Mouse (Mus musculus) heart, postnatal 4 days (tissue): ENCODE data around the gene Rad54l2. TPM values are rescaled to one million over a fixed set of nuclear protein-coding genes. Genes with fewer than 3 reads are reported as not detected.

ENCODE experiments used
- DNase-seq: peaks from one replicate; pipeline ENCODE4 v3.0.0; 2021
- total RNA-seq, 2 experiments: library from RNA; stranded (reverse); gene quantifications; 2 replicates each; pipeline ENCODE4 v1.2.3; 2021

The Rad54l2 gene
- 10 to 100 TPM; 17.8 to 18.2 TPM for total RNA-seq

DNA sequence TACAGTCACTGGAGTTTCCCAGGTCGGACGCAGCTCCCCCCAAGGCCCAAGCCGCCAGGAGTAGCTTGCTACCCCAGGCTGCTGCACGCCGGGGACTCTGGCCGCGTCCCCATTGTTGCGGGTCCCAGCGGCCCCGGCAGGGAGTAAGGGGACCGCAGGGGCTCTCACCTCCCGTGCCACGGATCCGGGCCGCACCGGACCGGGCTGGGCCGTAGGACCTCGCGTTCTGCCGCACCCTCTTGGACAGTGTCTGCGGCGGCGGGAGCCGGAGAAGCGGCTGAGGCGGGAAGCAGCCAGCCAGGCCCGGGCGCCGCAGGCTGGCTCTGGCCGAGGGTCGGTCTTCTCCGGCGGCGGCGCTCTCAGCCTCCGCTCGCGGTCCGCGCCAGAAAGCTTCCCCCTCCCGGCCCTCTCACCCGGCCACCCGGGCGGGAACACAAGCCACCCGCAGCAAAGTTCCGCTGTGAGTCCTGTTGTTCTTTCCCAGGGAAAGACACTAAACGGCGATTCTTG is at the start of gene Rad54l2:
TSS of gene Rad54l2 (minus strand) at position 383 of the 510 bp plus-strand sequence.
- peak; percentile 92 for DNase-seq

DNA sequence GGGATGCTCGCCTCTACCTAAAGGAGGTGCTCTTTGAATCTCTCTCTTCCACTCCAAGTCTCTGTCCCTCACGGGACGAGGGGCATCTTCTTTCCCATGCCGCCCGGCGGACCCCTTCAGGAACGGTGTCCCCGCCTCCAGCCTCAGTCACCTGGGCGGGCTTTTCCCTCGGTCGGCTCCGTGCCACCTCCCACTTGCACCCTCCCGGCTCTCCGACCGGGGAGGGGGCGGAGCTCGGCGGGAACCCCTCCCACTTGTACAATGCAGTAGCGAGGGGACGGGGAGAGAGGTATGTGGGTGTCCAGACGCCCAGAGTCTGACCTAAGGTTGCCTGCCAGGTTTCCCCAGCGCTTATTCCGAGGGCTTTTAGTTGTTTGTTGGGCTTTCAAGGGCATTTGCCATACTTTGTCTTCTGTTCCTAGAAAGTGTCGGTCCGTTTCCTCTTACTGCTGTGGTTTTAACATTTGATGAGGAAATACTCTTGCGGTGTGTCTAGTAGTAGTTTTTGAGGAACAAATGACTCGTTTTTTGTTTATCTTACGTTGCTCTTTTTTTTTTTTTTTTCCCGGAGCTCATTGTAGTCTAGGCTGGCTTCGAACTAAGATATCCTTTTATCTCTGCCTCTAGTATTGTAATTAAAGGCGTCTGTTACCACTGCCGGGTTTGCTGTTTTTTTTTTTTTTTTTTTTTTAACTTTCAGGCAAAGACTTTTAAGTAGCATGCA is 33.5 kb upstream of the Rad54l2 start:
- DNase-seq, result peak; percentile 94

GRCm38 (mm10) chr9:106821618-106822380 is 32.8 kb upstream of the Rad54l2 start, which contains the start of gene Dcaf1:
TSS of gene Dcaf1 (plus strand) at chr9:106821874.
- DNase-seq, result peak; percentile 92

DNA sequence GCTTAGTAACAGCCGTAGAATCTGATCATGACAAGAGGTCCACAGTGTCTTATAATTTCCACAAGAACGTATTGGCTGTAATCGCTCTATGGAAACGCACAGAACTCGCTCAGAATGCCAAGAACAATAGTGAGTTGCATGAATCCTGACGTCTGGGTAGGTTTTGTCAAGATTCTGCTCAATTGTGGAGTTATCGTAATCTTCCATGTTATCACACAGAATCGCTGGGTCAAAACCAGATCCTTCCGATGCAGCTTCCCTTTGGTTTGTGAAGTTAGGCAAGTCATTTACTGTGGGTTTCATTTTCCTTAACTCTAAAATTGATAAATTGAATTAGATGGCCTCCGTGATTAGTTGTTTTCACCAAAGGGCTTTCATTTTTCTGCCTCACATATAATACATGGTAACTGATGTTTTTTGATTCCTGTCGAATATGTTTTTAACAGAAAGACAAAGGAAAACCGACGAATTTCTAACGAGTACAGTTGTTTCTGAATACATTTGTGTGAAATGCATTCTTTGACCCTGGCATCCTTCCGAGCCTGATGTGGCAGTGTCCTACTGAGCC is 32.1 kb upstream of the Rad54l2 start:
- DNase-seq, result no peak

- DNase-seq, result peak; percentile 40
These were observed 30.2 kb upstream of the Rad54l2 start for GRCm38 (mm10) chr9:106819201-106819600.

- DNase-seq, result no peak
These were observed 29.2 kb upstream of the Rad54l2 start for GRCm38 (mm10) chr9:106818191-106818590.

GRCm38 (mm10) chr9:106806503-106806902 is 17.5 kb upstream of the Rad54l2 start:
- no peak for DNase-seq

GRCm38 (mm10) chr9:106790831-106791230 is 1.8 kb upstream of the Rad54l2 start:
- DNase-seq, result no peak

- no peak for DNase-seq
These were observed 369 bp upstream of the Rad54l2 start for GRCm38 (mm10) chr9:106789363-106789762.

GRCm38 (mm10) chr9:106787979-106788811 is 799 bp downstream of the Rad54l2 start:
- DNase-seq, result no peak

DNA sequence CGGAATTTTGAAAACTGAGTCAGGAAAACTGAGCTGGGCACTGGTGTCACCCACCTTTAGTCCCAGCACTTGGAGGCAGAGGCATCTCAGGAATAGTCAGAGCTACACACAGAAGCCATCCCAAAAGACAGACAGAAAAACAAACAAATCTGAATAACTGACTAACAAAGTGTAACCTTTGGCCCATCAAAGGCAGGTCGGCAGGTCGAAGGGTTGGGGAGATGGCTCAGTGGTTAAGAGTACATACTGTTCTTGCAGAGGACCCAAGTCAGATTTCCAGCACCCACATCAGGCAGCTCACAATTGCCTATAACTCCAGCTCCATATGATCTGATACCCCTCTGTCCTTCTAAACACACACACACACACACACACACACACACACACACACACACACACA is 3.8 kb downstream of the Rad54l2 start:
- no peak for DNase-seq

- no peak for DNase-seq
These were observed 5.4 kb downstream of the Rad54l2 start for GRCm38 (mm10) chr9:106783554-106783953.

DNA sequence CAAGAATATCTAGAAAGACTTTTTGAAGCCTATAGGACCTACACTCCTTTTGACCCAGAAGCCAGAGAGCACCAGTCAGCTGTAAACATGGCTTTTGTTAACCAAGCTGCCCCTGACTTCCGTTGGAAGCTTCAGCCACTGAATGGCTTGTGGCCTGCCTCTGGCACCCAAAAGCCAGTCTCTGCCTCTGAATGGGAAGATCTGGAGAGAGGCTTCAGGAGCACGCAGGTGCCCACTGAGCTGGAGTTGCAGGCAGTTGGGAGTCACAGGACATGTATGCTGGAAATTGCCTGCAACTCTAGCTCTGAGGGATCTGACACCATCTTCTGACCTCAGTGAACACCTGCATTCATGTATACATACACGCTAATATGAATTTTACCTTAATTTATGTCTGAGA is 8.9 kb downstream of the Rad54l2 start:
- DNase-seq, result no peak

DNA sequence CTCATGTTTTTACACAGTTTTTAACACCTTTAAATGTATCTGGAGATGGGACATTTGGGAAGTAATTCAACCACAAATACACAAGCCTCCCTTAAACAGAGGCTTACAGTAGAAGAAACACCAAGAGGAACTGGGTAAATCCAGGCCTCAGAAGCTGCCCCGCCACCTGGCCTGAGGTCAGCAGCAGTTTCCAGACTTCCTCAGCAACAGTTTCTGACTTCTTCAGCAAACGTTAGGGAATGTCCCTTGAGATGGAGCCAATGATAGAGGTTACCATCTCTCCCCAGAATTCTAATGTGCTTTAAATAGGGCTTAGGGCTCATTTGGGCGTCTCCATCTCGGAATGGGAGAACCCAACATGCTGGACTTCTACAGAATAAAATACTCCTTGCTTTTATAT is 10.7 kb downstream of the Rad54l2 start:
- no peak for DNase-seq

DNA sequence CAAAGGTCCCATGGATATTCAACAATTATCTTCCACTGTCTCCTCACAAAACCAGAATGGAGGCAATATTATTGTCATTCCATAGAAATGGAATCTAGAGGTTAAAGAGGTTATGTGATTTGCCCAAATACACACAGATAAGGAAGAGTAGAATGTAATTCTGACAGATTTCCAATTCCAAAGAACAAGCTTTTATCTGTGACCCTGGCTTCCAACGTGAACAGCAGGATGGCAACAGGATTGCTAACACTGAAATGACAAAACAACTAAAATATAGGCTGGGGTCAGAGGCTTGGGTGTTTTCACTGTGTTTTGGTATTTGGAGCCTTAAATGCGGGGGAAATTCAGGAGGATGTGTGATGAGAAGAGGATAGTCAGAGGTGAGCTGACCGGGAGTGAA is 11.6 kb downstream of the Rad54l2 start:
- DNase-seq, result no peak

GRCm38 (mm10) chr9:106776116-106776515 is 12.9 kb downstream of the Rad54l2 start:
- no peak for DNase-seq

DNA sequence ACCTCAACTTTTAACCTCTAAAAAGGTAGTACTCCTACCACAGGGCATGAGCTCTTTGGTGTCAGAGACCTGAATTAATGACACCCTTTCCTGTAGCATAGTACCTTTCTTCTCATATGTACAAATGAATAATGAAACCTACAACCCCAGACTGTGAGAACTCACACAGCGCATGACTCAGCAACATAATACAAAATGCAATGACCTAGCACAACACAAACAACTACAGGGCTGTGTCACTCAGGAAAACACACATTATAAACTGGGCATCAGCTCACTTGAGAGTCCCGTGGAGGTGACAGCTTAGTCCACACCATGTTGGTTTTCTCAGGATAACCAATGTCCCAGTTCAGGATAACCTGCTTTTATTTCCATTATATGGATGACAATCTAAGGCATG is 17.2 kb downstream of the Rad54l2 start:
- DNase-seq, result no peak

DNA sequence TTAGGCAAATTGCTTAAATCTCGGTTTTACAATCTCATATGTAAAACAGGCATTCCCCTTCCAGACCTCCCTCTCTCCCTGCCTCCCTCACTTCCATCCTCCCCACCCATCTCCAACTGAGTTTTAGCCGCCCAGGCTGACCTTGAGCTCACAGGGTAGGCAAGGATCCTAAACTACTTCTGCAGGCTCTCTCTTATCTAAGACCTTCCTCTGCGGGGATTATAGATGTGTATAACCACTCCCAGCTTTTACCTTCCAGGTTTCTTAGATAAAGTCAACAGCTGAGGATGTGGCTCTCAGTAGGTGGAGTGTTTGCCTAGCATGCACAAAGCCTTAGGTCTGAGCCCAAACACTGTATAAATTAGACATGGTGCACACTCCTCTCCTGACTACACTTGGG is 18.8 kb downstream of the Rad54l2 start:
- no peak for DNase-seq

- DNase-seq, result no peak
These were observed 19.2 kb downstream of the Rad54l2 start for GRCm38 (mm10) chr9:106769781-106770180.

- DNase-seq, result no peak
These were observed 32.6 kb downstream of the Rad54l2 start for GRCm38 (mm10) chr9:106756421-106756820.

GRCm38 (mm10) chr9:106755776-106756175 is 33.2 kb downstream of the Rad54l2 start:
- DNase-seq, result no peak

DNA sequence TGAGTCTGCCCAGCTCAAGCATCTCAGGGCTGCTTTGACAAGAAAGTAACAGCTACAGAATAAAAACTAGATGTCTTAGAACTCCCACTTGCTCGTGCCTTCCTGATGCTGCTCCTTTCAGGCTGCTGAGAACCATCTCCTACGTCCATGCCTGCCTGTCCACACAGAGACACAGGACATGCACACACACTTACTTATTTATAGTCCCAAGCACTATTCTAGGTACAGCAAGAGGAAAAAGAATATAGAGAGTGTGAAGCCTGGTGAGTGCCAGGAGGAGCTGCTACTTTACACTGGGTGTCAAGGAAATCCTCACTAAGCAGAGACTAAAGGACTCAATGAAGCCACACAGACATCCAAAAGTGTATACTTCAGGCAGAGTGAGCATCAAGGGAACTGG is 34.7 kb downstream of the Rad54l2 start:
- no peak for DNase-seq
